Mouse (Mus musculus): ENCODE measurements around the gene Cd300lf.

The Cd300lf gene

DNA sequence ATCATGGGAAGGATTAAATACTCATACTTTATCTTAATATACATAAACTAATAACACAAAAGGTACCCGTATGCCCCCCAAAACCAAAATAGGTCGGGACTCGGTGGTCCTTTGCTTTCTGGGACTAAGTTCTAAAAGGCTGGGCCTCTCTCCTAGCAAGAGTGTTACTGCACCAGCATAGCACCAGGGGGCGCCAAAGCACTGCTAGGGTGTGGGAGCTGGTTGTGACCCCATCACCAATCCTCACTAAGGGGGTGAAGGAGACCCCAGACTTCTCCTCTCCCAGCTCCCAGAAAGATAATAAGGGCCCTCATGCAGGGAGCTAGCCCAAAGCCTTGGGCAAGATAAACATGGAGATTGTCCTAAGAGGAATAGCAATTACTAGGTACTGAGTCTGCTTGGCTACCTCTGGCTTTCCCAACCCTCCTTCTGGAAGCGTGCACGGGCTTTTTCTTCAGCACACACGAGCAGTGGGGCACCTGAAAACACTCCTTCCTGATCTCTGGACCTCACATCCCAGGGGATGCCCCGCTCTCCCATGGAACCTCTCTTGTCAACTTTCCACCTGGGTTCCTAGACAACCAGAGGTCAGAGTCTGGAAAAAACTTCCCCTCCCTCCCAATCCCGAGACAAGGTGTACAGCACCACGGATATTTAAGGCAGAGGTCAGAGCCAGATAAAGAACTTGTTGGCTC, 27.2 kb upstream of the Cd300lf start:
- no peak for ATAC-seq (ENCODE audit: low TSS enrichment)

DNA sequence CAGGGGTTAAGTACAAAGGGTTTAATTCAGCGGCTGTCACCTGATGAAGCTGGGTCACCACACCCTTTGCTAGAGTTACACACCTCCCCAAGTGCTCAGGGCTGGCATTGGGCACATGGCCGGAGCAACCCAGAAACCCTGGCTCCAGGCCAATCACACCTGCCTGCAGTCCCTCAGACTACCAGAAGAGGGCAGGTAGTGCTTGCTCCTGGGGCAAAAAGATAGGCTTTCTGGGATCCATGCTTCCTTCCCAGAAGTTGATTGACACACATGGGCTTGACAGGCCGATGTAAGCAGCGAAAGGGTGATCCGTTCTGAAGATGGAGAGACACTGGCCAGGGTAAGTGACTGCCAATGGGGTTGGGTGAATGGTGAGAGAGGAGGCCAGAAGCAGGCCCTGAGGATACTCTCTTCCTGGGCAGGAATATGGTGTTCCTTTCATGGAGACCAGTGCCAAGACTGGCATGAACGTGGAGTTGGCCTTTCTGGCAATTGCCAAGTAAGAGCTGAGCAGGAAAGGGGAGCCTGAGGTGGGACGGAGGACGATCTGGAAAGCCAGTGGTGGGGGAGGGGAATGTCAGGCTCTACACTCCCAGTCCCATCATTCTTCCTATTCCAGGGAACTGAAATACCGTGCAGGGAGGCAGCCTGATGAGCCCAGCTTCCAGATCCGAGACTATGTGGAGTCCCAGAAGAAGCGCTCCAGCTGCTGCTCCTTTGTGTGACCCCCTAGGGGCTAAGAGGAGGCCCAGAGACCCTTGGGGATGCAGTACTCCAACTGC, 26.4 kb upstream of the Cd300lf start:
- no peak for ATAC-seq (ENCODE audit: low TSS enrichment)

DNA sequence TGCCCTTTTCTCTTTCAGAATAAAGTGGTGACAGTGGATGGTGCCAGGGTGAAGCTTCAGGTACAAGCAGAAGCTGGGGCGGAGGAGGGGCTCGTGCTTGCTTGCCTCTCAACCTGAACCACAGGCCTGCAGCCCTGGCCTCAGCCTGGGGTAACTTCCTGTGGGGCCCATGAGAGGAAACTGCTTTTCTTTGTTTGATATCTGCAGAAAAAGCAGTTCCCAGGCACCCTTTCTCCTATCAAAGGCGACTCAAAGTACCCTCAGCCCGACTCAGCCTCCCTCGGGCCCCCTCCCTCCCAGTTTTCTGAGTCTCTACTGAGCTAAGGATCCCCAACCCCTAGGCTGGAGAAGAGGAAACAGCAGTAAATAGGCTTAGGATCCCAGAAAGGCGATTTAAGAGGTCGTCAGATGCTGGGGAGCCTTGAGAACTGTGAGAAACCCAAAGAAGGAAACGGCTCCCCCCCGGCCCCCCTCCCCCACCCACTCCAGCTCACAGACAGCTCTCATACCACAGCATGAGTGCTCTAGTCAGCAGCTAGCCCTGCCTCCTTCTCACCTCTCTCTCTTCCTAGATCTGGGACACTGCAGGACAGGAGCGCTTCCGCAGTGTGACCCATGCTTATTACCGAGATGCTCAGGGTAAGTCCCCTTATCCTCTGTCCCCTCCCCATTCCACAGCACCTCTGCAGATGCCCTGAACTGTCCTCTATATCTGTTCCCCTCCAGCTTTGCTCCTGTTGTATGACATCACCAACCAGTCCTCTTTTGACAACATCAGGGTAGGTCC, 24.3 kb upstream of the Cd300lf start:
- no peak for ATAC-seq (ENCODE audit: low TSS enrichment)

DNA sequence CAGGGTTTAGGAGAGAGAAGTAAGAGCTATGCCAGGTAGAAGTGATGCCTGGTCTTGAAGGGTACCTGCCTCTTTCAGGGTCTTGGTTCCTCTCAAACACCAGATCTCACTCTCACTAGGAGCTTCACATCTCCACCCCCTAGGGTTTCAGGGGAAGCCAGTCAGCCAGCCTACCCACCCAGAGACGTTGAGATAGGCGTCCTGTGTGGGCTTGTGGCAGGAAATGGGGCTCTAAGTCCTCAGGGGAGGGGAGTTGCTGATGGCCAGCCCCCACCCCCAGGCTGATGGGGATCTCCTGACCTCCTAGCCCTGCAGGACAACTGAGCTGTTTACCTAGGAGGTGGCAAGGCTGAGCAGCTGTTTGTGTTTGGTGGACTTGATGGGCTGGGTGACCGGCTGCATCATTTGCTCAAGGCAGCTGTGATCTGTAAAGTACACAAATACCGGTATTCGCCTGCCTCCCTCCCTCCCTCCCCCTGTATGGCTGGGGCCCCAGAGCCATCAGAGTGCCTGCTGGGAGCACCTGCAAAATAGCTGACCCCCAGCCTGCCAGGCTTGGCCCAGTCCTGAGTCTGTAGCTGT, 21.4 kb upstream of the Cd300lf start:
- no peak for ATAC-seq (ENCODE audit: low TSS enrichment)

DNA sequence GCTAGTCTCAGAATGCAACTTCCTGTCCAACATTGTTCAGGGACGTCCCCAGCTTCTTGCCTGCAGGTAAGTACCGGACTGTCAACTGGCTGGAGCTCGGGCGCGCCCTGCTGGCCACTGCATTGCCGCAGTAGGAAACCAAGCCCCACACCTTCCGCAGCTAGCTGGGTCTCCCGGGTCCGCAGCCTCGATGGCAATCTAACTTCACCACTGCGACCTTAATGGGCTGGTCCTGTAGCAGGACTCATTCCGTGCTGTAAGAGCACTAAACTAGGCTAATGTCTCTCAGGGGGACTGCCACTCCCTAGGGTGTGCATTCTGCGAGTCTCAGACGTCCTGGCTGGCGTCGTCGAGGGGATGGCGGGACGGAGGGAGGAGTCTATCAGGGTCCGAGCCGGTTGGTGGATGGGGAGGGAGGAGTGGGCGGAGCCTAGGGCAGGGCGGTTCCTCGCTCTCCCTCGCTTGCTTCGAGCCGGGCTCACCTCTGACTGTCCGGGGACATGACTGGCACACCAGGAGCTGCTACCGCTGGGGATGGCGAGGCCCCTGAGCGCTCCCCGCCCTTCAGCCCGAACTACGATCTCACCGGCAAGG, 20.0 kb upstream of the Cd300lf start:
- peak; percentile 57; the same call in 1 of the 2 replicates for ATAC-seq (ENCODE audit: low TSS enrichment)

DNA sequence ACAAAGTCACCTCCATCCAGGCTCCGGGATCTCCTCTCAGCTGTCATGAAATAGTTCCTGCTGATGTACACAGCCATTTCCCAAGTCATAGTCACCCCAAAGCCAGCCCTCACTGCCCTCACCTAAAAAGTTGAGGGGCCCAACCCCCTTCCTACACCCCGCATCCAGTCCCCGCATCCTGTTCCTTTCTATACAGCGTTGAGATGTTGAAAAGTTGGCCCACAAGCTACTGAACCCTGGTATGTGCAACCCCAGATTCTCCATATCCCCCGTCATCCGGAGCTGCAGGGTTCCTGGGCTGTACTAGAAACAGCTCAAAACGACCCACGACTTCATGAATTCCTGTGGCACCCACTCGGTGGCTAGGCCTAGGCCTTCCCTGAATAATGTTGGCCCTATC, 19.3 kb upstream of the Cd300lf start:
- ATAC-seq (ENCODE audit: low TSS enrichment), result no peak

DNA sequence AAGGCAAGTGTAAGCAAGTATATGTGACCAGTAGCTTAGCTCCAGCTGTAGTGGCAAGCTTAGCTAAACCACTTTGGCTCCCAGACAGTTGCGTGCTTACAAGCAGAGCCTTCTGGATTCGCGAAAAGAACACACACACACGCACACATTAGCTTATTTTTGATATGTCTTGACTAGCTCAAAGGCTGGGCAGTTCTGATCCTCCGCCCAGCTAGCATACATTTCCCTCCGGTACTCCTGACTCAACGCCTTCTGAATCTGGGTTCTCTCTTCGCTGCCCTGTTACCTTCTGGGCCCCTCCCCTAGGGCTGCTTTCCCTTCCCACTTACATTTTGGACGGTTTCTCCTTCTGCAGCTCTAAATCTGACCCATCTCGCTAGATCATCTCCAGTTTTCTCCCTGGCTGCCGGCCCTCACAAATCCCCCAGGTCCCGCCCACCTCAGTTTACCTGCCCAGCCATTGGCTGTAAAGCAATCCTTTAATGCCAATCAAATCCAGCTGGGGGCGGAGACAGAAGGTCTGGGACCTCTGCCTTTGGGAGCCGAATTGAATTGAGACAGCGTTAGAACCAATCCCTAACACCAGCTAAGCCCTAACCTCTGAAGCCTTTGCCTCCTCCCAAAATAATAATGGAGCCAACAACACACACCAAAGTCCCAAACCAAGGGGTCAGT, 18.1 kb upstream of the Cd300lf start:
- ATAC-seq (ENCODE audit: low TSS enrichment), result no peak

DNA sequence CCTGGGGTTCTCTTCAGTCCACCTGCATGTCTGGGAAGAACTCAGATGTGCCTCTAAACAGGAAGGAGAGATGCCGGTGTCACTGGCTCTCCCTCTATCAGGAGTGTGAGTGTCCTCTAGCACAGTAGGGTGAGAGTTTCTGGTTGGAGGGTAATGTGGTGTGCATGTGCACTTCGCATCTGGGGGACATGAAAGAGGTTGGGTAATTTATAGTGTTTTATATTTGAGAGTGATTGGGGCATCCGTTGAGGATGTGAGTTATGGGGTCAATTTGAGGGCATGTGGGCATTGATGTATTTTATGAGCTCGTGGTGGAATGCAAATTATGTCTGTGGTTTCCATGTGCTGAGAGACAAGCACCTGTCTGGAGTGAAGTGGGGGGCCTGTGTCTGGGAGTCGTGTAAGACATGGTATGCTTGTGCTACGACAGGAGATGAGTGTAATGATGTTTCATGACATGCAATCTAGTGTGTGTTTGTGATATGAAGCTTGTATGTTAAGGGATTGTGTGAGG, 17.0 kb upstream of the Cd300lf start:
- ATAC-seq (ENCODE audit: low TSS enrichment), result no peak

DNA sequence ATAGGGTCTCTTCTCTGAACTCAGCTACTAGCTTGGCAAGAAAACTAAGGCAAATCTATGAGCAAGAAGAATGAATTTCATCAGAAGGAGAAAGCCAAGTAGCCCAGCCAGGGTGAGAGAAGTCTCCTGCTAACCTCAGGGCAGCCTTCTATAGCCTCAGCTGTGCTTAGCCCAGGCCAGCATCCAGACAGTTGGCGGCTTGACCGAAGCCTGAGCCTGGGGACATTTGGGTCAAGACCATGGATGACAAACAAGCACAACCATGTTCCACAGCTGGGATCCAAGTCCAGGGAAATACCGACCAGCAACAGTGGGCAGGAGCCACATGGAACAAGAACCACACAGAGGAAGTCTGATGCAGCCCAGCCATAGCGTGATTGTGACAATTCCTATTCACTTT, 14.0 kb upstream of the Cd300lf start:
- no peak for ATAC-seq (ENCODE audit: low TSS enrichment)

DNA sequence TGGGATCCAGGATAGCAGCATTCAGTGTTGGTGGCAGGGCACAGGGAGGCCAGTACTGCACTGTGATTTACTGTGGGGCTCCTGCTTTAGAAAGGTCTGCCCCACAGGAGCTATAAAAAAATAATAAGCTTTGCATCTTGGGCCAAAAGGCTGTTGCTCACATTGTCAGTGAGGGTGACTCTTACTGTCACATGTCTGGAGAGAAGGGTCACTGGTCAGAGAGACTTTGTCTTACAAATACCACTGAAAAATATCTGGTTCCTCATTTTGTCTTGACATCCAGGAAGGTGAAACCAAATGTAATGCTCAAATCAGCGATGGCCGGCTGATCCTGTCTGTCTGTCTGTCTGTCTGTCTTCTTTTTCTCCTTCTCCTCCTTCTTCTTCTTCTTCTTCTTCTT, 8.2 kb upstream of the Cd300lf start:
- no peak for ATAC-seq (ENCODE audit: low TSS enrichment)

DNA sequence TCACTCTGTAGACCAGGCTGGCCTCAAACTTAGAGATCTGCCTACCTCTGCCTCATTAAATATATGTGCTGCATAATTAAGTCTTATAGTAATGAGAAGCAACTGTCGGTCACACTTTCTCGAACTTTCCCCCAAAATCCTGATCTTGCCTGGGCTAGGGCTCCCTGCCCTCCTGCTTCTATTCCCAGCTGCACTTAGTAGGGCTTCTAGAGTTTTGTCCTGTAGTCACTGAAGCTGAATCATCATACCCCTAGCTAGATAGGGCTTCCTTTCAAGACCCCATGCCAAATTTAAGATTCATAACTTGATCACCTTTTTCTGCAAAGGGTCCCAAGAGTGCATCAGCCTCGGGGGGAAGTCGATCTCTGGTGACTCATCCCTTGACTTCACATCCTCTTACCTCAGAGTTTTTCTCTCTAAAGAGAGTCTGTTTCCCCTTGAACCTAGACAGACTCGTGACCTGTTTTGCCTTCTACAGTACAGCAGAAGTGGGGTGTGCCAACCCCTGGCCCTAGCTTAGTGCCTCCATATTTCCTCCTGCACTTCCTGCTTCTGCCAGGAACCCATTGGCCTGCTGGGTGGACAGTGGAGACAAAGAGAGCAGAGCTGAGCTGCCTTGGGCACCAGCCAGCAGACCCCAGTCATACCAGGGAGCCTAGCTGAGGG, 4.9 kb upstream of the Cd300lf start:
- ATAC-seq (ENCODE audit: low TSS enrichment), result no peak

DNA sequence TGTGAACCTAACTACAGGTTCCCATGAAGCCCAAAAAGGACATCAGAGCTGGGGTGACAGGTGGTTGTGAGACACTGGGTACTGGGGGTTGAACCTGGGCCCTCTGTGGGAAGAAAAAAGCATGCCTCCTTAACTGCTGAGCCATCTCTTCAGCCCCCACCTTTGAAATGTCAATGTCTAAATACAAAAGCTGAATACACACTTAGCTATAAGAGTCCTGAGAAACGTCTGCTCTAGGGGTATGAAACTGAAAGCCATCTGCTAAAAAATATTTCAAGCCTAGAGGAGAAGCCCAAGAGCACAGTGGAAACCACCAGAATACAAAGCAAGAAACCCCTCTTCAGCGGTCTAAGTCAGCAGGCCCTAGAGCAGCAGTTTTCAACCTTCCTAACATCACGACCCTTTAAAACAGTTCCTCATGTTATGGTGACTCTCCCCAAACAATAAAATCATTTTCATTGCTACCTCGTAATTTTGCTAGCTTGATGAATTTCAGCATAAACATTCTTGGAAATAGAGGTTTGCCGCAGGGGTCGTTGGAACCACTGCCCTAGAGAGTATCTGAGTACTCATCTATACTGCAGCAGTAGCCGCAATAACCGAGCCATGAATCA, 1.9 kb downstream of the Cd300lf start:
- no peak for ATAC-seq (ENCODE audit: low TSS enrichment)

DNA sequence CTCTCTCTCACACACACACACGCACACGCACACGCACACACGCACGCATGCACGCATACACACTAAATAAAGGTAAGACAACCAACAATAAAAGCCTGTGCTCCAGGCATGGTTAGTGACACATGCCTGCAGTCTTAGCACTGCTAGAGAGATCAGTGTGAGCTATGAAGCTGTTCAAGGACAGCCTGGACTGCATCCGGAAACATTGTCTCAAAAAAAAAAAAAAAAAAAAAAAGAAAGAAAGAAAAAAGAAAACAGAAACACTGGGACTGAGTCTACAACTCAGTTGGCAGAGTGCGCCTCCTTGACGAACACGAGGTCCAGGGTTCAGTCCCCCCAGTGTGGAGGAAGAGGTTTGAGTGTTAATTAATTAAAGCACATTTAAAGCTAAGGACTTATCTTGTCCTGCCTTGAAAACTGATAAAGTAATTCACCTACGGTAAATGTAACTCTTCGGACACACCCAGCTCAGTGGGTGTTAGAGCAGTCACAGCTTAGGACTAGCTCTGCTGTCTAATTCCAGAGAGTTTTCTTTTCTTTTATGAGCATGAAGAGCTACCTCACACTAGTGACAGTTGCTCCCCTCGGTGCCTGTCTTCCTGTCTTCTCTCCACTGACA, 4.2 kb downstream of the Cd300lf start:
- no peak for ATAC-seq (ENCODE audit: low TSS enrichment)

DNA sequence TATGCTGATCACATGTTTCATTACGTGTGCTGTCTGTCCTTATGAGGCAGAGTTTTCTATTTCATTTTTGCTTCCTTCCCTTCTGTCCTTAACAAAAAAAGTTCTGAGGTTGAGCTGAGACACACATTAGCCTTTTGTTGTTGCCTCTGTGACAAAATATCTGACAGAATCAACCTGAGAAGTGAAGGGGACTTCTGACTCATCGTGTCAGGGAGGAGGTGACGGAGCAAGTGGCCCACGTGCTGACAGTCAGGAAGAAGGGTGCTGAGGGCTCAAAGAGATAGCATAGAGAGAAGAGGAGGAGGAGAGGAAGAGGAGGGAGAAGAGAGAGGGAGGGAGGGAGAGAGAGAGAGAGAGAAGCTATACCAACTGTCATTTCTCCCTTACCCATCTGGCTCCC, 5.3 kb downstream of the Cd300lf start:
- no peak for ATAC-seq (ENCODE audit: low TSS enrichment)

DNA sequence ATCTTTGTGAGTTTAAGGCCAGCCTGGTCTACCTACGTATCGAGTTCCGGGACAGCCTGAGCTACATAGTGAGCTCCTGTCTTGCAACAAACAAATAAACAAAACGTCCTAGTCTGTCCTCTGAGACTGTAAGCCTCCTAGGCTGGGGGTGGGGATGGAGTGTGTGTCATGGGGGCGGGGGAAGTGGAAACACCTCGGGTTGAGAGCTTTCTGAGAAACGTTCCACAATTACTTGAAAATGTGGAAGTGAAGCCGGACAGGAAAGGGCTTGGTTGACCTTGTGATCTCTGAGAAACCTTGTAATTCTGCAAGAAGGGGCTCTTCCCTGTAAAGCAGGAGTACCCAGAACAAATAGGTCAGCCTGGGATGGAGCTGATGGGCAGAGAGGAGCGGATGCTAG, 14.4 kb downstream of the Cd300lf start:
- no peak for ATAC-seq (ENCODE audit: low TSS enrichment)

DNA sequence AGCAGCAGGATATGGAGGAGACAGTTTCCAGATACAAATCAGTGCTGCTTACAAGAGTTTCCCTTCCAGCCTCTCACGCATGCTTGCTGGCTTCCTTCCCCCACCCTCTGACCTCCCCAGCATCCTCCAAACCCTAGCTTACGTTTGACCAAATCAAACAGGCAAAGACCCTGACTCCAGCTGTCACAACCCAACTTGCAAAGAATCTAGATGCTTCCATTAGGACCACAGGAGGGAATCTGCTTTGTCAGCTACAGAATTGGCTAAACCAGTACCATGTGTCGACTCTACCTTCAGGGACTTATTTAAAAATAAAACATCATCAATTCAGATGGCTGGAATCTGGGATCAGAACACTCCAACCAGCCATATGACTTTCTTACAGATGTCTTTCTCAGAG, 21.6 kb downstream of the Cd300lf start:
- no peak for ATAC-seq (ENCODE audit: low TSS enrichment)

DNA sequence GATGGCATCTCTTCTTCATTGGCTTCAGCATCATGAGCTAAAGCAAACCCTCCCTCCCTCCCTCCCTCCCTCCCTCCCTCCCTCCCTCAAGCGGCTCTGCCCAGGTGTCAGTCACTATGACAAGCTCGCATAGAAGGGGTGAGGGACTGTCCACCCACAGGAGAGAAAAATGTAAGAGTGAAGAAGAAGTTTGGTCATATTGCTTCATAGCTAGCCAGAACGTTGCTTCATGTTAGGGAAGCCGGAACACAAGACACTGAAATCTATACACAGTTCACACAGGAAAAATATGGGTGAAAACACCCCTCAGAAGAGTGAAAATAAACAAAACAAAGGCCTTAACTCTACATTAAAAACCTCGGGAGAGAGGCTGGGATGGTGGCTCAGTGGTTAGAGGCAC, 23.5 kb downstream of the Cd300lf start:
- ATAC-seq (ENCODE audit: low TSS enrichment), result no peak

DNA sequence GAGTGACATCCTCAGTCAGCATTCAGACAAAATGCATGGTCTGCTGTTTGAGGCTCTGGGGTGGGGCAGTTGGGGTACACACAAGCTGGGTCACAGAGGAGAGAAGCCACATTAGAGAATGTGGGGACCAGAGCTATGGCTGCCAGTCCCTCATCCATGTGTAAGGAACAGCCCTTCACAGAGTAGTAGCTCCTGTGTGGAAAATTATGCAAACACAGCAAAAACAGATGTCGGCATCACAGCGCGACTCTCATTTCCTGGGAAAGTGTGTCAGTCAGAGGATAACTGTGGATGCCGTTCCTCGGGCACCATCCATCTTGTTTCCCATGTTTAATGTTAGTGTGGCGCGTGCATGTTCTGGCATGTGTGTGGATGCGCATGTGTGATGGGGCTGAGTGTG, 25.6 kb downstream of the Cd300lf start:
- no peak for ATAC-seq (ENCODE audit: low TSS enrichment)

DNA sequence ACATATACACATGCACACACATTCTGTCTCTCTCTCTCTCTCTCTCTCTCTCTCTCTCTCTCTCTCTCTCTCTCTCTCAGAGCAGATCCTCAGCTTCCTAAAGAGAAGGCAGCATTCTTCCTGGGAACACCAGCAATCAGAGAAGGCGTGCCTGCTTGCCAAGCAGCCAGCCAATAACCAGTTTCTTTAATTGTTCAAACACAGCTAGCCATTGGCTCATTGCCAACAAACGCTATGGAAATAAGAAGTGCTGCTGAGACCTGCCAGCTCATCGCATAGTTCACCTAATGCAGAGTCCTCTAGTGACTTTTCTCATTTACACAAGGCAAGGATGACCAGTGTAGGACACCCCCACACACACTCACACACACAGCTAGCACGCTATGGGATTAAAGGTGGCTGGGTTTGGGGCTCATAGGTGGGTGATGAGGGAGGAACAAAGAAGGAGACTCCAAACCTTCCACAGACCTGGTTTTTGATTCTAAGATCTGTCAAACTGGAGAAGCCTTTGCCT, 26.3 kb downstream of the Cd300lf start:
- ATAC-seq (ENCODE audit: low TSS enrichment), result no peak

DNA sequence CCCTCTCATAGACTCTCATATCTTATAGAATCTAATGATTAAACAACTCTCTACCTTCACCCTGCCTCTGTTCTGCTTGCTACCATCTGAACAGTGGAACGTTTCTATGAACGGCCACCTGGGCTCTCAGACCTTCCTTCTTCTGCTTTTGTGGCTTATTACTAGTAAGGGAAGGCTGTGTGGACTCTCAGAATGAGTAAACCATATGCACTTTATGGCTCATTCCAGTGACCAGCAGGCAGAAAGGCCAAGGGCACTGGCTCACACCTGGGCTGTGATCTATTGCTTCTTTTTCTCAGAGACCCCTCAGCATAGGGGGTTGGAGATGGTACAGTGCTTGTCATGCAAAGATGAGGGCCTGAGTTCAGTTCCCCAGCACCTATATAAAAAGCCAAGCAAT, 27.2 kb downstream of the Cd300lf start:
- ATAC-seq (ENCODE audit: low TSS enrichment), result no peak
